In genomic region chr11:37498463-37499015, GRCm38 (mm10) we compare ENCODE assay signal across 22 mouse cellular contexts.
DNase-seq lines count a peak whose midpoint lies in the region; ATAC-seq and TF ChIP-seq lines count a peak whose summit lies in the region.
"Had no signal": no experiment of that assay in that cellular context is flagged by ENCODE, and none has a peak within 500 bp of the region (broad histone marks: within the 10 kb centered on the region; RNA-seq: fewer than 3 reads in every experiment).

No protein-coding gene starts in this region.

- peaks cover 17% of the 10 kb centered on the region for H3K4me1 ChIP-seq in forebrain, embryonic 13.5 days
- peaks cover 24% of the 10 kb centered on the region for H3K4me1 ChIP-seq in forebrain, embryonic 10.5 days
- H3K4me1 ChIP-seq in midbrain, embryonic 11.5 days (ENCODE audit: control insufficient read depth, insufficient read depth, low read length): peaks cover 12% of the 10 kb centered on the region
- no peaks in the 10 kb centered on the region for H3K4me1 ChIP-seq in midbrain, postnatal 0 days (ENCODE audit: insufficient read depth, low read length)
- no peaks in the 10 kb centered on the region for H3K4me1 ChIP-seq in forebrain, postnatal 0 days (ENCODE audit: insufficient read depth)
- H3K4me1 ChIP-seq: embryonic facial prominence, embryonic 15.5 days; heart, embryonic 12.5 days; hindbrain, embryonic 15.5 days had no signal

- no peak for ATAC-seq in forebrain, embryonic 13.5 days
- peak; percentile 55 for ATAC-seq in midbrain, embryonic 11.5 days (ENCODE audit: low FRiP score)
- ATAC-seq in midbrain, postnatal 0 days (ENCODE audit: low FRiP score): no peak
- ATAC-seq in forebrain, postnatal 0 days: no peak
- ATAC-seq: activated CD4-positive, CD25-positive, alpha-beta regulatory T cell, adult 4 months; intestine, embryonic 16.5 days; Patski had no signal

- WGBS in forebrain, embryonic 13.5 days: 15% methylated on average over 3 of the region's 3 CpGs
- 27% methylated on average over 3 of the region's 3 CpGs for WGBS in forebrain, embryonic 10.5 days
- WGBS in midbrain, embryonic 11.5 days: 22% methylated on average over 3 of the region's 3 CpGs
- WGBS in midbrain, postnatal 0 days: 44% methylated on average over 3 of the region's 3 CpGs
- 32% methylated on average over 3 of the region's 3 CpGs for WGBS in forebrain, postnatal 0 days

- H3K4me2 ChIP-seq in forebrain, embryonic 13.5 days: no peak overlapping the region
- H3K4me2 ChIP-seq in midbrain, embryonic 11.5 days: no peak overlapping the region
- H3K4me2 ChIP-seq in midbrain, postnatal 0 days (ENCODE audit: low read depth, low read length, poor library complexity, severe bottlenecking): no peak overlapping the region
- H3K4me2 ChIP-seq in forebrain, postnatal 0 days (ENCODE audit: low read depth): no peak overlapping the region
- H3K4me2 ChIP-seq: embryonic facial prominence, embryonic 15.5 days; heart, embryonic 12.5 days; hindbrain, embryonic 15.5 days had no signal

- 0 out of 2 replicates have a peak overlapping the region, but pooled peaks have one; percentile 25 for H3K27ac ChIP-seq in forebrain, embryonic 13.5 days
- no peak overlapping the region for H3K27ac ChIP-seq in forebrain, embryonic 10.5 days
- H3K27ac ChIP-seq in midbrain, embryonic 11.5 days (ENCODE audit: low read depth, low read length): no peak overlapping the region
- H3K27ac ChIP-seq in midbrain, postnatal 0 days (ENCODE audit: low read depth, low read length): no peak overlapping the region
- no peak overlapping the region for H3K27ac ChIP-seq in forebrain, postnatal 0 days (ENCODE audit: low read depth, low read length)
- H3K27ac ChIP-seq: embryonic facial prominence, embryonic 15.5 days; gastrocnemius, adult 2 months; hindbrain, embryonic 15.5 days had no signal

- no peak for DNase-seq in forebrain, embryonic 10.5 days (ENCODE audit: extremely low spot score, low spot score)
- DNase-seq in midbrain, embryonic 11.5 days (ENCODE audit: low spot score, missing footprints): peak; percentile 84
- no peak for DNase-seq in midbrain, postnatal 0 days (ENCODE audit: low spot score)
- peak; percentile 62 for DNase-seq in embryo, embryonic 10.5 days (ENCODE audit: low spot score)
- peak; percentile 13 for DNase-seq in forebrain, postnatal 0 days
- DNase-seq in spleen, postnatal 14 days (ENCODE audit: low spot score in 2 of 2): no peak
- no peak for DNase-seq in lung, postnatal 10 days
- DNase-seq: adrenal gland, postnatal 14 days; cerebellum, adult 18-20 months; cerebellum, adult 9-11 months; cerebellum, postnatal 36 days; gastrocnemius, adult 2 months; gastrocnemius, postnatal 25 days; heart, postnatal 36 days had no signal

- no peaks in the 10 kb centered on the region for H3K9me3 ChIP-seq in forebrain, embryonic 13.5 days (replicated peaks)
- no peaks in the 10 kb centered on the region for H3K9me3 ChIP-seq in forebrain, embryonic 10.5 days
- H3K9me3 ChIP-seq in midbrain, embryonic 11.5 days (ENCODE audit: control insufficient read depth, low read length): no peaks in the 10 kb centered on the region
- H3K9me3 ChIP-seq in midbrain, postnatal 0 days (ENCODE audit: low read length): no peaks in the 10 kb centered on the region
- no peaks in the 10 kb centered on the region for H3K9me3 ChIP-seq in forebrain, postnatal 0 days (ENCODE audit: low read length)
- H3K9me3 ChIP-seq: embryonic facial prominence, embryonic 15.5 days; heart, embryonic 12.5 days; hindbrain, embryonic 15.5 days had no signal

- no peak overlapping the region for H3K9ac ChIP-seq in forebrain, embryonic 13.5 days
- no peak overlapping the region for H3K9ac ChIP-seq in midbrain, embryonic 11.5 days (ENCODE audit: low read length)
- H3K9ac ChIP-seq in midbrain, postnatal 0 days (replicated peaks; ENCODE audit: low read length, poor library complexity, severe bottlenecking): no peak overlapping the region
- no peak overlapping the region for H3K9ac ChIP-seq in forebrain, postnatal 0 days
- H3K9ac ChIP-seq: embryonic facial prominence, embryonic 15.5 days; heart, embryonic 12.5 days; hindbrain, embryonic 15.5 days had no signal

- H3K36me3 ChIP-seq in forebrain, embryonic 13.5 days (ENCODE audit: poor library complexity, severe bottlenecking): no peaks in the 10 kb centered on the region
- no peaks in the 10 kb centered on the region for H3K36me3 ChIP-seq in forebrain, embryonic 10.5 days (replicated peaks)
- H3K36me3 ChIP-seq in midbrain, embryonic 11.5 days (ENCODE audit: control insufficient read depth, insufficient read depth, low read length): no peaks in the 10 kb centered on the region
- no peaks in the 10 kb centered on the region for H3K36me3 ChIP-seq in midbrain, postnatal 0 days (ENCODE audit: insufficient read depth, low read length)
- no peaks in the 10 kb centered on the region for H3K36me3 ChIP-seq in forebrain, postnatal 0 days (ENCODE audit: insufficient read depth)
- H3K36me3 ChIP-seq: embryonic facial prominence, embryonic 15.5 days; heart, embryonic 12.5 days; hindbrain, embryonic 15.5 days had no signal

- H3K4me3 ChIP-seq in forebrain, embryonic 13.5 days: no peak overlapping the region
- no peak overlapping the region for H3K4me3 ChIP-seq in forebrain, embryonic 10.5 days
- no peak overlapping the region for H3K4me3 ChIP-seq in midbrain, embryonic 11.5 days (ENCODE audit: low read depth, low read length)
- H3K4me3 ChIP-seq in midbrain, postnatal 0 days (ENCODE audit: low read depth, low read length): no peak overlapping the region
- H3K4me3 ChIP-seq in forebrain, postnatal 0 days (ENCODE audit: low read depth, low read length): no peak overlapping the region
- H3K4me3 ChIP-seq: embryonic facial prominence, embryonic 15.5 days; erythroblast, embryonic 14.5 days; gastrocnemius, adult 2 months; heart, embryonic 12.5 days; hindbrain, embryonic 15.5 days had no signal

- no peaks in the 10 kb centered on the region for H3K27me3 ChIP-seq in forebrain, embryonic 13.5 days
- peaks cover 46% of the 10 kb centered on the region for H3K27me3 ChIP-seq in forebrain, embryonic 10.5 days (ENCODE audit: poor library complexity, severe bottlenecking)
- no peaks in the 10 kb centered on the region for H3K27me3 ChIP-seq in midbrain, embryonic 11.5 days (ENCODE audit: control insufficient read depth, insufficient read depth, low read length)
- no peaks in the 10 kb centered on the region for H3K27me3 ChIP-seq in midbrain, postnatal 0 days (ENCODE audit: insufficient read depth, low read length)
- no peaks in the 10 kb centered on the region for H3K27me3 ChIP-seq in forebrain, postnatal 0 days (ENCODE audit: insufficient read depth, low read length)
- H3K27me3 ChIP-seq: embryonic facial prominence, embryonic 15.5 days; heart, embryonic 12.5 days; hindbrain, embryonic 15.5 days; Patski had no signal

- no peak for TF ChIP-seq CTCF in midbrain, postnatal 0 days (IDR thresholded peaks at IDR 0.05)
- no peak for TF ChIP-seq CTCF in forebrain, postnatal 0 days (IDR thresholded peaks at IDR 0.05; ENCODE audit: low read depth)

Comparison
In these comparisons a context has a peak if more than half of its experiments do, and no peak if none do; other contexts are left out.
1. DNase-seq: peak in midbrain, embryonic 11.5 days (single experiment), embryo, embryonic 10.5 days (single experiment) and forebrain, postnatal 0 days (single experiment); none in forebrain, embryonic 10.5 days (single experiment), midbrain, postnatal 0 days (single experiment), spleen, postnatal 14 days (0 of 2) and lung, postnatal 10 days (single experiment).